Mouse (Mus musculus) left cerebral cortex, postnatal 10 days (tissue): ENCODE data around the gene Cbs. TPM values are rescaled to one million over a fixed set of nuclear protein-coding genes. Genes with fewer than 3 reads are reported as not detected.
"Not testable (repeated sequence)": the region's sequence is repeated elsewhere in the genome, so short reads cannot be mapped to it uniquely, and the experiment has no call there.

Experiments
- DNase-seq, 2 experiments: peaks; one replicate each; pipeline ENCODE4 v3.0.0; 2021 to 2022; ENCODE audit warnings: low spot score in 2 of 2, mixed read lengths in 1 of 2; ENCODE audit errors: extremely low spot score in 1 of 2
- intact Hi-C: fragments of 180-260 bp; cut with DNase I; formaldehyde crosslinking; loops from one replicate; pipeline ENCODE4 v1.15.1; 2025
- total RNA-seq, 2 experiments: library from RNA; stranded (reverse); gene quantifications; 2 replicates each; pipeline ENCODE4 v1.2.3; 2021

The Cbs gene
- total RNA-seq, 2 experiments from 2014 or later, result 39.4 to 64.4 TPM

DNA sequence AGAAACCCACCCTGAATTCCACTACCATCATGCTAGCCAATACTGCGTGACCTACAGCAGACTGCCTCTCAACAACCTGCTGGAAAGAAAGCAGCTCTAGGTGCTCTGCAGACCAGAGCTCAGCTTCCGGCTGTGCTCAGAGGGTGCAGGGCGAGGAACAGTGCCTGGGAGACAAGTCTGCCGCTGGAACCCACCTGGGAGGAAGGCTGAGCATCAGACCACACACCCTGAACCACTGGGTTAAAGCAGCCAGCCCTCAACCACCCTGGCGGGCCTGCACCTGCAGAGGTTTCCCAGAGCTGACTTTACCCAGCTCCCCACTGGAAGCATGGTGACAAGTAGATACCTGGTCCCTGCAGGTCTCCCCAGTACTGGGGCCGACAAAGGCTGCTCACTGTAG, 16.2 kb upstream of the Cbs start:
- DNase-seq, result no peak
- intact Hi-C loops, result loop anchor here (5.0 kb wide), 1 partner anchor 141 kb away; no protein-coding TSS in a partner anchor

- intact Hi-C loops, result loop anchor here (5.0 kb wide), 1 partner anchor 140 kb away; no protein-coding TSS in a partner anchor
- DNase-seq, result no peak
Observed at GRCm38 (mm10) chr17:31652152-31652551, 15.1 kb upstream of the Cbs start.

DNA sequence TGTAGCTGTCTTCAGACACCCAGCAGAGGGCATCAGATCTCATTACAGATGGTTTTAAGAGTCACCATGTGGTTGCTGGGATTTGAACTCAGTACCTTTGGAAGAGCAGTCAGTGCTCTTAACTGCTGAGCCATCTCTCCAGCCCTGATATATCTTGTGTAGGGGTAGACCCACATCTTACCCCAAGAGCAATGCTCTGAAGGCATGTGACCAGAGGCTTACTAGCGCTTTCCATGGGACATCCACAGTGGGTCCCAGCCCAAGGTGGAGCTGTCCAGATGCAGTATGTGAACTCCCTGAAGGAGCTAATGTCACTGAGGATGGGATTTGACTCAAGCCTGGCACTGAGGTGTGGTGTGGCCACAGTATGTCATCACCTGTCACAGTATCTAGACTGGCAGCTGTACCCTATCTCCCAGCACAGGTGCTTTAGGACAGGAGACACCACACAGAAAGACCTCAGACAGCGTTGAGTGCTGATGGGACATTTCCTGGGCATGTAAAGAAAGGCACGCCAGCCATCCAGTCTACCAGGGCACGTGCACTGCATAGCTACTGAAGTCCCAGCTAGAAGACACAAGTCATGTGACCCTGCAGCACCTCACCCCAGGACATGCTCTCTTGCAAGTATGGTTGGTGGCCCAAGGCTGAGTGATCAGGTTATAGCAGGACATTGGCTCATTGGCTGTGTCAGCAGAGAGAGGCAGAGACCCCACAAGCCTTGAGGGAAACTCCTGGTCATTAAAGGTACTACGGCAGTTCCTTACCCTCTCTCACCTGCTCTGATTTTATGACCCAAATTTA, 9.4 kb upstream of the Cbs start:
- intact Hi-C loops, result no loop called here
- DNase-seq, result no peak

GRCm38 (mm10) chr17:31642913-31643312, 5.9 kb upstream of the Cbs start:
- intact Hi-C loops, result no loop called here
- no peak for DNase-seq

DNA sequence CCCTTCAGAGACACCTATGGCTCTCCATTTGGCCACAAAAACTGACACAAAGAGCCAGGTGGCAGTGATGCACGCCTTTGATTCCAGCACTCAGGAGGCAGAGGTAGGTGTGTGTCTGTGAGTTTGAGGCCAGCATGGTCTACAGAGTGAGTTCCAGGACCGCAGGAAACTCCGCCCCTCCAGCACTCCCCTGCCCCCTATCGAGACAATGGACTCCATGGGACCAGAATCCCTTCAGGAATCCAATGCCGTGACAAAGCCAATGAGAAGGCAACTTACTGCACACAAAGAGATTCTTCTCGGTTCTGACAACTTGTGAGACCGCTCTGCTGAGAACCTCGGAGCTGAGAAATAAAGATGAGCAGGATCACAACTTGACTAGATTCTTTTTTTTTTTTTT, 5.3 kb upstream of the Cbs start:
- DNase-seq, result no peak
- intact Hi-C loops, result no loop called here

- peak in 1 of 2 experiments; percentile 40 for DNase-seq
- intact Hi-C loops, result loop anchor here (5.0 kb wide), 1 partner anchor 67 kb away; no protein-coding TSS in a partner anchor
Observed at GRCm38 (mm10) chr17:31639651-31640050, 2.6 kb upstream of the Cbs start.

DNA sequence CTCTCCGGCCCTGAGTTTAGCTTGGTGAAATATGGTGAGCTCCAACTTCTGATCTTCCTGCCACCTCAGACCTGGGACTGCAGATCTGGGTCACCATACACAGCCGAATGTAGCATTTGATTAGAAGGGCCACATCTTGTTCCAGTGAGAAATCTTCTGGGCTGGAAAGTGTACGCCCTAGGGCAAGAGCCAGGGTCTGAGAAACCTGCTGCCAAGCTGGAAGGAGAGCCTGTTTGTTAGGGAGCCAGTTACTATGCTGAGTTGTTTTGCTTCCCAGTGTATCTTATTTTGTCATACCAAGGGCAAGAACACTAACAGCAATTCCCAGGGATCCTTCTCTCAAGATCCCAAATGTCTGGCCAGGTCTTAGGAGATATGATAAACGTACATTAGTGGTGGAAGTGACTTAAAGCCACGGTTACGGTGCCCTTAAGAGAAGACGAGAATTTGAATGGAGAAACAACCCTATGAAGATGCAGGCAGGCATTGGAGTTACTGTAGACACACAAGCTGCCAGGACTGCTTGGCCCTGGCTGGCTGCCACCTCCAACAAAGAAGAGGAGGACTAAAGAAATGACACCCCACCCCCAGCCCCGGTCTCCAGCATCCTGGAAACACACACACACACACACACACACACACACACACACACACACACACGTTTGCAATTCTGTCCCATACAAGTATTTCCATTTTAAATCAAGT, 980 bp upstream of the Cbs start:
- peak; percentile 77 to 87 for DNase-seq
- intact Hi-C loops, result loop anchor here (5.0 kb wide), 1 partner anchor 66 kb away; no protein-coding TSS in a partner anchor

DNA sequence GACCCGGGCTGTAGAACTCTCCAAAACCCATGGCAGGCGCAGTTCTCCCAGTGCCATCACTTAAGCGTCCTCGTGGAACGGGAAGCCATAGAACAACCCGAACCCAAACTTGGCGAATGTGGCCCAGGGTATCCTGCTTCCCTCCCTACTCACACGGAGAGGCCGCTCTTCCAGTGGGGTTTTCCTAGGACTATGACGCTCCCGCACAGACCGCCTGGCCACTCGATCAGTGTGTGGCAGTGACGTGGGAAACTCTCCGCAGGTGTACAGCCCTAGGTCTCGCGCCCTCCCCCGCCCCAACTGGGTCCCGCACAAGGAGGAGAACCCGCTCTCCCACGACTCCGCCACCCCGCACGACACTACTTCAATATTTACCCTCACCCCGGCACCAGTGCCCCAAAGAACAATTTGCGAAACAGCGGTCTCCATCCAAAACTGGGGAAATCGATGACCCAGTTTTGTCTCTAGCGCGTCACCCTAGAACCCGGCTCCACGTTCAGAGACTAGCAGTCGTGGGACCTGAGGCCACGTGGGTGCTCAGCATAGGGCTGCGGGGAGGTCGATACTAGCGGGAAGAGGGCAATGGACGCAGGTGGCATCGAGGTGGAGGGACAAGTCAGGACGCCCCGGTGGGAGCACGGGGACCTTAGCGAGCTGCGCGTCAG, 629 bp downstream of the Cbs start:
- intact Hi-C loops, result loop anchor here (5.0 kb wide), 1 partner anchor 64 kb away; no protein-coding TSS in a partner anchor
- DNase-seq, result no peak

DNA sequence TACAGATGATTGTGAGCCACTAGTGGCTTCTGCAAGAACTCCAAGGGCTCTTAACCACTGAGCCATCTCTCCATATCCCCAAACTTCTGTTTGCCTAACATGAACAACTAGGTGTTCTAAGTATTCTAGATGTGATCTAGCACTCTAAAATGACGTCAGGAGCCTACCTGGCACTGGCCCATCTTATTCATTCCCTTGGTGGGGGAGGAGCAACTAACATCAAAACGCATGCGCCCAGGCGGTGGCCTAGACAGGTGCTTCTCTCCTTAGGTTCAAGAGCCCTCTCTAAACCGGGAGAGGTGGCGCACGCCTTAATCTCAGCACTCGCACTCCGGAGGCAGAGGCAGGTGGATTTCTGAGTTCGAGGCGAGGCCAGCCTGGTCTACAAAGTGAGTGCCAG, 1.3 kb downstream of the Cbs start:
- no peak for DNase-seq
- intact Hi-C loops, result loop anchor here (5.0 kb wide), 1 partner anchor 63 kb away; no protein-coding TSS in a partner anchor

DNA sequence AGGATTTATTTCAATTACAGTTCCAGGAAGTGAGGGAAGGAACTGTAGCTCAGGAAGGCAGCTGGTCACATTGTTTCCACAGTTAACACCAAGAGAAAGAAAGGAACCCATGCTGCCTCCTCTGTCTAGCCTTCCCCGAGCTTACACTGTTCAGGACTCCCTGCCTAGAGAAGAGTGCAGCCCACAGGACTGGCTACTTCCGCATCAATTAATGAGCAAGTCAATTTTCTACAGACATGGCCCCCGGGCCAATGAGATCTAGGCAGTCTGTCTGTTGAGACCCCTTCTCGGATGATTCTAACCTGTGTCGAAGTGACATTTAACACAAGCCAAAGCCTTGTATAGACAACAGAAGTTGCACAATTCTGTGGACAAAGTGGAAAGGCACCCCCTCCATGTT, 2.1 kb downstream of the Cbs start:
- intact Hi-C loops, result loop anchor here (5.0 kb wide), 1 partner anchor 63 kb away; no protein-coding TSS in a partner anchor
- DNase-seq, result no peak

DNA sequence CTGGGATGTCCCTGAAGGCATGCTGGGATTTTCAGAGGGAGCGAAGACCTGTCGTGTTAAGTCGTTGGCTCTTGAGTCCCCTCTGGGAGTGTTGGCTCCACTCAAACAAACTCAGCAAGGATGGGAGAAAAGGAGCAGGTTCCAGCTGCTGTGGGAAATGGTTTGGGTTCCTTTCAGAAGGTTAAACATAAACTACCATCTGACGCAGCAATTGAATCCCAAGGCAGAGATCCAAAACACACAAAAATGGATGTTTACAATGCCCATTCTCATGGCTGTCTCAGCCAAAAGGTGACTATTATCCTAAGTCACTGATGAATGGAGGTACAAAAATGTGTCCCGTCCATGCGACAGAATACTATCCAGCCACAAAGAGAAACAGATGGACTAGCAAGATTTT, 4.0 kb downstream of the Cbs start:
- no peak for DNase-seq
- intact Hi-C loops, result no loop called here

GRCm38 (mm10) chr17:31631081-31631800, 5.8 kb downstream of the Cbs start:
- intact Hi-C loops, result no loop called here
- no peak for DNase-seq

DNA sequence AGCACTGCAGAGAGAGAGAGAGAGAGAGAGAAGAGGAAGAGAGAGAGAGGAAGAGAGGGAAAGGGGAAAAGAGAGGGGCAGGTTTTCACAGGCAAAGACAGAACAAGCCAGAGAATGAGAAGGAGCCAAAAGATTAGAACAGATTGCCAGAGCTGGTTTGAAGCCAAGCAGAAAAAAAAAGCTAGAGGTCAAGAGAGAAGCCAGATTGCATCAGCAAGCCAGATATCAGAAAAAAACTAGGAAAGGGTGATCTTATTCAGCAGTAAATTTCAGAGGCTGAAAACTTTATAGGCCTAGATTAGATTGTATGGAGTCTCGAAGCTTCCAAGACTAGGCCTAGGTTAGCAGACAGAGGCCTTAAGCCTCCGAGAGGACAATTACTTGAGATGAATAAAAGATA, 9.1 kb downstream of the Cbs start:
- DNase-seq, result no peak
- intact Hi-C loops, result no loop called here

DNA sequence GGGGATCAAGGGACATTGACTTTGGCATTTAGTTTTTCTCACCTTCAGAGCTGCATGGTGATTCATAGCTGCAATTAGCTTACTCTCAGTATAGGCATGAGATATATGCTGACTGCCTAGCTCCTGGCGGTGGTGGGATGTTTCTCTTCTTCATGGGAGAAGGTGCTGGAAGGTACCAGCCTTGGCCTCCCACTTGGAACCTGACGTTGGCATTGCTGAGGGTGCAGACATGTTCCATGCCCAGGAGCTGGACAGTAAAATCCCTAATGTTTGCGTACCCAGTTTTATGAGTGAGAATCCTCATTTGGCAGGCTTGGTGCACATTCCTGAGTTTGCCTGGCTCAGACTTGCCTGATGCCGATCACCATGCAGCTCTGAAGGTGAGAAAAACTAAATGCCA, 13.9 kb downstream of the Cbs start:
- no peak for DNase-seq
- intact Hi-C loops, result no loop called here

DNA sequence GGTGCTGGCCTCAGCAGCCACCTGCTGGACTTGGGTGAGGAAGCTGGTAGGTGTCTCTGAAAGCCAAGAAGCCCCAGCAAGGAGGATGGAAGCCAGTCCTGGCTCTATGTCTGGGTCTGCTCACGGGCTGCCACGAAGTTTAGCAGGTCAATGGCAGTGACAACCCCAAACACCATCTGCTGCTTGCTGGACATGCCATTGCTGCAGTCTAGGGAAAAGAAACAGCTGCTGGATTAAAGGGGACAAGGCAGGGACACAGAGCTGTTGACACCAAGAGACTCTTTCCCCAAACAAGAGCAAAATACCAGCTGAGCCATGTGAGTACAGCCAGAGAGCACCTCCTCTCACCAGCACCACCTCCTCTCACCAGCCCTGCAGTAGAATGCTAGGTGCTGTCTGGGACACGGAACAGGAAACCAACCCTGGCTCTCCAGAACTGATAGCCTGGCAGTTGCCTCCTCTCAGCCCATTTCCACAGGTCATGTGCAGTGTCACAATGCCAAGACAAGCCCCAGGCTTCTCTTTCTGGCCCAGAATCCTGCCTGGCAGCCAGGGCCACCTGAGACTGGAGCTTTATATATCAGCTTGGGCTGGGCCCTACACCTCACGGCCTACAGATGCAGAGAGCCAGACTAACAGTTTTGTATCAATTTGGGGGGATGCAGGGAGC, 23.8 kb downstream of the Cbs start:
- DNase-seq, result no peak
- intact Hi-C loops, result no loop called here

DNA sequence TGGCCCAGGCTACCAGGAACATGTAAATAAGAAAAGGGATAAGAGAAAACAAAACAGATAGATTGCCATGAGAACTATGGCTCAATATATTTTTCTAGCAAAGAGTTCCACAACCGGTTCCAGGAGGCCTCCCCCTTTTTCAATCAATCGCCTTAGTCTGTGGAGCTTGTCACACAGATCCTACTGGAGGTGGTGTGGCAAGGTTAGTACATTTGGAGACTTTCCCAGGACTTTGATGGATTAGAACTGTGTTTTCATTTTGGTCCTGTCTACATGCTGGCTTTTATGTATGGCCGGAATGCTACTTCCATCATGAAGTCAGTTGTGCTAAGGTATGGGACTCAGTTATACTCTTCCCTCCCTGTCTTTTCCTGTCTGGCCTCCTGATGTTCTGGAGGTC, 27.1 kb downstream of the Cbs start:
- intact Hi-C loops, result no loop called here
- no peak for DNase-seq

- DNase-seq, intact Hi-C loops: not testable (repeated sequence)
Observed at GRCm38 (mm10) chr17:31609173-31609572, 27.9 kb downstream of the Cbs start.

- intact Hi-C loops, result no loop called here
- DNase-seq, result no peak
Observed at GRCm38 (mm10) chr17:31607256-31607951, 29.6 kb downstream of the Cbs start.
